10 mouse cellular contexts compared by ENCODE assay signal in the genomic region with DNA sequence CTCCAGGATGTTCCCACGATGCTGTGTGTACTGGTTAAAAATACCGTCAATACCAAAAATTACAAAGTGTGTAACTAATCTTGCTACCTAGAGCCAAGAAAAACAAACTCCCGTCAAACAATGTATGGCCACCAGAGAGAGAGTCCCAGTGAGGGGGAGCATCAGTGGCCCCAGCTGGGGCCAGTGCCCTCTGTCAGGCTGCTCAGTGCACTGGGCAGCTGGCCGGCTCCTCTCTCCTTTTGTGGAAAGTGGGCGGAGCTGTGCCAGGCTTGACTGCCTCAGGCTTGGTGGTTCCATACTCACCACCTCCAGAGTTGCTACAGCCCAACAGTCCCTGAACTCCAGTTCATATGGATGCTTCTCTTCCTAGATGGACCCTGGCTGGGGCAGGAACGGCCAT. TPM values are rescaled to one million over a fixed set of nuclear protein-coding genes. Genes with fewer than 3 reads are reported as not detected.
DNase-seq lines count a peak whose midpoint lies in the region.
"Had no signal": no experiment of that assay in that cellular context is flagged by ENCODE, and none has a peak within 500 bp of the region (broad histone marks: within the 10 kb centered on the region; RNA-seq: fewer than 3 reads in every experiment).

No protein-coding gene starts in this region.

- peak; percentile 8 for DNase-seq in cerebellum, adult 9-11 months
- no peak for DNase-seq in cerebellum, postnatal 4 days (ENCODE audit: low spot score in 2 of 2)
- DNase-seq in left cerebral cortex, postnatal 4 days, result peak; percentile 29
- DNase-seq in left cerebral cortex, adult 8-10 months (ENCODE audit: low spot score in 2 of 2), result no peak
- peak; percentile 24 for DNase-seq in kidney, adult 18-20 months
- peak; percentile 65 to 76 for DNase-seq in kidney, postnatal 4 days
- no peak for DNase-seq in frontal cortex, postnatal 14 days (ENCODE audit: low spot score in 2 of 2)
- no peak for DNase-seq in spleen, adult 12 weeks (ENCODE audit: low spot score)
- DNase-seq: B cell, adult 2 months; thymus, adult 2 months had no signal

- intact Hi-C loops in left cerebral cortex, postnatal 4 days (cut with DNase I), result no loop called here

RNA-seq across cellular contexts. Expression of a gene that starts 53.8 kb away (rescaled TPM):
- total RNA-seq in left cerebral cortex, postnatal 4 days (2021), result 100 to 1,000 TPM; 555 to 571 TPM
- total RNA-seq in left cerebral cortex, adult 8-10 months (2022), result 100 to 1,000 TPM; 759 to 812 (median 777) TPM

RNA-seq across cellular contexts. Expression of a gene that starts 57.3 kb away (rescaled TPM):
- 100 to 1,000 TPM; 107 to 111 TPM for total RNA-seq in left cerebral cortex, postnatal 4 days (2021)
- total RNA-seq in left cerebral cortex, adult 8-10 months (2022), result 100 to 1,000 TPM; 207 to 234 (median 219) TPM

Comparison
In these comparisons a context has a peak if more than half of its experiments do, and no peak if none do; other contexts are left out.
1. DNase-seq: peak in cerebellum, adult 9-11 months (single experiment), left cerebral cortex, postnatal 4 days (single experiment), kidney, adult 18-20 months (single experiment) and kidney, postnatal 4 days (2 of 2); none in cerebellum, postnatal 4 days (0 of 2), left cerebral cortex, adult 8-10 months (0 of 2), frontal cortex, postnatal 14 days (0 of 2) and spleen, adult 12 weeks (single experiment).